Mouse (Mus musculus) embryonic facial prominence, embryonic 11.5 days (tissue): ENCODE results near the gene Yif1b. TPM values are rescaled to one million over a fixed set of nuclear protein-coding genes. Genes with fewer than 3 reads are reported as not detected.

ENCODE experiments used
- ATAC-seq: fragments of 200-750 bp; cut with Nextera tagmentation; replicated peaks from 2 replicates; pipeline ENCODE4 v1.8.0; 2017; ENCODE audit warnings: low read depth; ENCODE audit not compliant: insufficient number of reproducible peaks, low FRiP score, low TSS enrichment
- DNase-seq: peaks from one replicate; pipeline ENCODE4 v3.0.0-alpha.2; 2015; ENCODE audit warnings: low spot score
- H3K27ac ChIP-seq: fragments of 300-500 bp; sonication (generic); replicated peaks from 2 replicates; pipeline ENCODE4 v1.5.1; 2014; ENCODE audit warnings: mild to moderate bottlenecking, low read depth, low read length, control low read depth
- H3K27me3 ChIP-seq: fragments of 300-500 bp; sonication (generic); 2 replicates; pipeline ENCODE4 v1.6.1; 2014; ENCODE audit warnings: mild to moderate bottlenecking, low read length, moderate library complexity, mixed read lengths; ENCODE audit not compliant: control insufficient read depth, insufficient read depth
- H3K36me3 ChIP-seq: fragments of 300-500 bp; sonication (generic); replicated peaks from 2 replicates; pipeline ENCODE4 v1.6.1; 2014; ENCODE audit warnings: low read depth, mild to moderate bottlenecking, low read length, moderate library complexity, mixed read lengths; ENCODE audit not compliant: control insufficient read depth, insufficient read depth
- H3K4me1 ChIP-seq: fragments of 300-500 bp; sonication (generic); 2 replicates; pipeline ENCODE4 v1.6.1; 2014; ENCODE audit warnings: low read length, mixed read lengths; ENCODE audit not compliant: control insufficient read depth, insufficient read depth
- H3K4me2 ChIP-seq: fragments of 300-500 bp; sonication (generic); 2 replicates; pipeline ENCODE4 v1.6.1; 2014; ENCODE audit warnings: low read depth, mild to moderate bottlenecking, control low read depth, low read length, moderate library complexity
- H3K4me3 ChIP-seq: fragments of 300-500 bp; sonication (generic); 2 replicates; pipeline ENCODE4 v1.5.1; 2014; ENCODE audit warnings: low read depth, low read length, control low read depth
- H3K9ac ChIP-seq: fragments of 300-500 bp; sonication (generic); replicated peaks from 2 replicates; pipeline ENCODE4 v1.6.1; 2014; ENCODE audit warnings: mild to moderate bottlenecking, control low read depth, low read length
- H3K9me3 ChIP-seq: fragments of 300-500 bp; sonication (generic); replicated peaks from 2 replicates; pipeline ENCODE4 v1.6.1; 2016; ENCODE audit warnings: mild to moderate bottlenecking, low read length, inconsistent platforms, mixed read lengths; ENCODE audit not compliant: control insufficient read depth
- WGBS: fragments of 180-500 bp; shearing (Covaris S2); extraction: QIAGEN DNeasy Blood & Tissue Kit; methylation state at CpG from one replicate; pipeline ENCODE4 v1.1.7; 2014; 5-methylcytosine and 5-hydroxymethylcytosine counted together
- polyA plus RNA-seq: library from polyadenylated mRNA; unstranded; fragments of >200 nt; fragmentation: Nextera tagmentation; extraction: Ambion mirVana; gene quantifications from 2 replicates; pipeline ENCODE4 v1.2.1, GENCODE M21; 2014

Yif1b gene
- polyA plus RNA-seq, 1 experiment from 2014 or later = 86.1 TPM

GRCm38 (mm10) chr7:29246619-29247313 is 8.6 kb downstream of the Yif1b start:
- no peak overlapping the region for H3K27ac ChIP-seq
- H3K4me3 ChIP-seq = no peak overlapping the region
- H3K4me1 ChIP-seq = no peaks in the 10 kb centered on the region
- no peaks in the 10 kb centered on the region for H3K27me3 ChIP-seq
- ATAC-seq (no peak), DNase-seq (no peak)
- H3K4me2 ChIP-seq = no peak overlapping the region
- WGBS = 88% methylated on average over 21 of the region's 21 CpGs
- H3K36me3 ChIP-seq = no peaks in the 10 kb centered on the region; the same call in 1 of the 2 replicates
- no peak overlapping the region for H3K9ac ChIP-seq
- no peaks in the 10 kb centered on the region for H3K9me3 ChIP-seq

- Histone ChIP-seq H3K36me3 (no peaks in the 10 kb centered on the region; the same call in 1 of the 2 replicates), H3K9ac (no peak overlapping the region), H3K4me1 (no peaks in the 10 kb centered on the region), H3K27me3 (no peaks in the 10 kb centered on the region), H3K27ac (no peak overlapping the region), H3K4me3 (peak overlapping the region; percentile 3; the same call in 1 of the 2 replicates), H3K9me3 (no peaks in the 10 kb centered on the region), H3K4me2 (peak overlapping the region; percentile 45)
- ATAC-seq = no peak
- WGBS = 24% methylated on average over 16 of the region's 16 CpGs
- DNase-seq = peak; percentile 81
Observed at GRCm38 (mm10) chr7:29247314-29247700, 9.2 kb downstream of the Yif1b start.

GRCm38 (mm10) chr7:29247706-29248105 is 9.6 kb downstream of the Yif1b start:
- ATAC-seq (no peak), DNase-seq (no peak)
- H3K9me3 ChIP-seq = no peaks in the 10 kb centered on the region
- H3K4me2 ChIP-seq = peak overlapping the region; percentile 45
- H3K27me3 ChIP-seq = no peaks in the 10 kb centered on the region
- no peaks in the 10 kb centered on the region; the same call in 1 of the 2 replicates for H3K36me3 ChIP-seq
- H3K27ac ChIP-seq = no peak overlapping the region
- 12% methylated on average over 19 of the region's 19 CpGs for WGBS
- peak overlapping the region; percentile 3; the same call in 1 of the 2 replicates for H3K4me3 ChIP-seq
- no peaks in the 10 kb centered on the region for H3K4me1 ChIP-seq
- H3K9ac ChIP-seq = peak overlapping the region; percentile 43; the same call in 1 of the 2 replicates

- Histone ChIP-seq H3K27ac (no peak within 1 kb of the TSS), H3K9me3 (no peaks in the 10 kb centered on the region), H3K27me3 (no peaks in the 10 kb centered on the region), H3K4me2 (peak within 1 kb of the TSS; percentile 45), H3K4me1 (no peaks in the 10 kb centered on the region), H3K36me3 (no peaks in the 10 kb centered on the region; the same call in 1 of the 2 replicates), H3K9ac (peak within 1 kb of the TSS; percentile 43), H3K4me3 (peak within 1 kb of the TSS; percentile 3; the same call in 1 of the 2 replicates)
- DNase-seq = peak; percentile 55
- 4% methylated on average over 20 of the region's 20 CpGs for WGBS
- ATAC-seq = peak; percentile 16; the same call in 1 of the 2 replicates
Observed at GRCm38 (mm10) chr7:29248261-29248841, 10.2 kb downstream of the Yif1b start, which contains the start of gene 2200002D01Rik. Gene 2200002D01Rik, minus strand, starts transcription at chr7:29248466.

- Histone ChIP-seq H3K27ac (no peak overlapping the region), H3K4me2 (no peak overlapping the region), H3K9me3 (no peaks in the 10 kb centered on the region), H3K36me3 (no peaks in the 10 kb centered on the region), H3K4me1 (no peaks in the 10 kb centered on the region), H3K27me3 (no peaks in the 10 kb centered on the region), H3K9ac (no peak overlapping the region), H3K4me3 (no peak overlapping the region)
- WGBS = 85% methylated on average over 3 of the region's 3 CpGs
- DNase-seq (no peak), ATAC-seq (no peak)
Observed at GRCm38 (mm10) chr7:29251166-29251565, 13.0 kb downstream of the Yif1b start.

- no peak overlapping the region for H3K9ac ChIP-seq
- no peak overlapping the region for H3K27ac ChIP-seq
- no peaks in the 10 kb centered on the region for H3K4me1 ChIP-seq
- no peak overlapping the region for H3K4me2 ChIP-seq
- H3K27me3 ChIP-seq = no peaks in the 10 kb centered on the region
- 45% methylated on average over 5 of the region's 5 CpGs for WGBS
- H3K36me3 ChIP-seq = no peaks in the 10 kb centered on the region
- ATAC-seq (no peak), DNase-seq (no peak)
- H3K4me3 ChIP-seq = no peak overlapping the region
- H3K9me3 ChIP-seq = no peaks in the 10 kb centered on the region
Observed at GRCm38 (mm10) chr7:29253842-29254241, 15.7 kb downstream of the Yif1b start.

- WGBS = 83% methylated on average over 4 of the region's 4 CpGs
- Histone ChIP-seq H3K4me1 (0 out of 2 replicates have a peak, but pooled peaks cover 7% of the 10 kb centered on the region), H3K9me3 (no peaks in the 10 kb centered on the region), H3K9ac (no peak overlapping the region), H3K27me3 (no peaks in the 10 kb centered on the region), H3K4me3 (no peak overlapping the region), H3K27ac (no peak overlapping the region), H3K36me3 (no peaks in the 10 kb centered on the region), H3K4me2 (no peak overlapping the region)
- ATAC-seq = no peak
- DNase-seq = no peak
Observed at GRCm38 (mm10) chr7:29255875-29256274, 17.7 kb downstream of the Yif1b start.

GRCm38 (mm10) chr7:29257368-29257767 is 19.2 kb downstream of the Yif1b start:
- no peak overlapping the region for H3K27ac ChIP-seq
- no peak for ATAC-seq
- DNase-seq = no peak
- H3K9ac ChIP-seq = no peak overlapping the region
- H3K4me2 ChIP-seq = no peak overlapping the region
- H3K27me3 ChIP-seq = no peaks in the 10 kb centered on the region
- H3K4me1 ChIP-seq = 0 out of 2 replicates have a peak, but pooled peaks cover 7% of the 10 kb centered on the region
- 86% methylated on average over 1 of the region's 1 CpGs for WGBS
- H3K4me3 ChIP-seq = no peak overlapping the region
- H3K36me3 ChIP-seq = no peaks in the 10 kb centered on the region
- H3K9me3 ChIP-seq = no peaks in the 10 kb centered on the region
